Mouse (Mus musculus) spleen, adult 2 months (tissue): Measurements from ENCODE around the gene Mcts2.

Source experiments
- CTCF ChIP-seq: fragments of 200-500 bp; IDR thresholded peaks from 2 replicates; pipeline ENCODE4 v1.5.1; 2011; ENCODE audit warnings: mild to moderate bottlenecking, inconsistent platforms; ENCODE audit not compliant: insufficient read depth, insufficient read length, insufficient replicate concordance; ENCODE audit errors: extremely low read depth
- POLR2A ChIP-seq: fragments of 200-500 bp; IDR thresholded peaks from 2 replicates; pipeline ENCODE4 v1.6.1; 2011; ENCODE audit warnings: low read depth, low read length, inconsistent platforms

DNA sequence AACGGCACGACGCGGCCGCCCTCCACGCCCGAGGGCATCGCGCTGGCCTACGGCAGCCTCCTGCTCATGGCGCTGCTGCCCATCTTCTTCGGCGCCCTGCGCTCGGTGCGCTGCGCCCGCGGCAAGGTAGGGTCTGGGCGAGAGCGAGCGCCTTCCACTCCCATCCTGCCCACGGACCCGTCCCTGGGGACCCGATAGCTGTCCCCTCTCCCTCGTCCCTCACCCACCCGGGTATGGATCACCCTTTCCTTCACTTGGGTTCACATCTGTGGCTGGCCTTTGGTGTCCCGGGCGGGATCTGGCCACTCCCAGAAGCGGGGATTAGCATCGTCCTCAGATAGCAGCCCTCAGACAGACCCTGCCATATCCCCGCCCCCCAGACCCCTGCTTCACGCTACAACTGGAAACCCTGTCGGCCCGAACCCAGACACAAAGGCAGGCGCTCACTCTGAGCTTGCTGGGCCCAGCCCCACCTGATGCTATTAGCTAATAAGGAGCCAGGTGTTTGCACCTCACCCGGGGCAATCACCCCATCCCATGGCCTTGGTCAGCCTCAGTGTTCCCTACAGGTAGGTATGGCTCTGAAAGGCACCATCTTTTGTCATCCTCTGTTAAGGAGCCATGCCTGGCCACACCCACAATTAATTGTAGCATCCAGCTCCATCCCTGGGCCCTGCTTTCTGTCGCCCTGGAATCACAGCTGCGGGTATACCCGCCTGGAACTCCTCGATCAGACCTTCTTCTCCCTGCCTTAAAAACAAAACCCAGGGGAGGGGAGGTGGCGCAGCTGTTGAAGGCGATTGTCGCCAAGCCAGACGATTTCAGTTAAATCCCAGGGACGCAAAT lies 17.0 kb upstream of the Mcts2 start:
- no peak for TF ChIP-seq CTCF
- no peak for TF ChIP-seq POLR2A
